Mouse (Mus musculus): Measurements from ENCODE around the gene Ric8b.

The Ric8b gene

GRCm38 (mm10) chr10:85050668-85051208 lies 133.3 kb downstream of the Ric8b start:
- DNase-seq (ENCODE audit: low read depth in 1 of 2, low spot score in 2 of 2), result no peak

DNA sequence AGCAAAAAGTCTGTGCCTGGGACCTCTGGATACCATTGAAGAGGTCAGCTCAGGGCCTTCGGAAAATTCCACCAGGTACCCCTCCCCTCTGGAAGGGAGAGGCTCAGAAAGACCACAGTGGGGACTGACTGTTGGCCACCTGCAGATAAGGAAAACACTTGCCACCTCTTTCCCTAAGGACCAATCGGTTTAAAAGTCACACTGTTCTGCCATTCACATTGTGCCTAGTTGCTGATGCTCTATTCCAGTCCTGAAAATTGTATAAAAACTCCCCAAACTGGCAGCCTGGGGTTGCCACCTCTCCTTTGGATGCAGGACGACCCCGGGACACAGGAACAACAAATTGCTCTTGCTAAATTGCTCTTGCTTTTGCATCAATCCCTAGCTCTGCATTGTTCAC lies 135.0 kb downstream of the Ric8b start:
- no peak for DNase-seq (ENCODE audit: low read depth in 1 of 2, low spot score in 2 of 2)

GRCm38 (mm10) chr10:85054876-85055275 lies 137.5 kb downstream of the Ric8b start:
- DNase-seq (ENCODE audit: low read depth in 1 of 2, low spot score in 2 of 2), result no peak
